Mouse (Mus musculus) gastrocnemius, postnatal 14 days (tissue): Measurements from ENCODE around the gene Selenbp2. TPM values are rescaled to one million over a fixed set of nuclear protein-coding genes. Genes with fewer than 3 reads are reported as not detected.
A peak's percentile ranks its signal among the peaks of the same experiment; 100 is the strongest.
"Not testable (repeated sequence)": the region's sequence is repeated elsewhere in the genome, so short reads cannot be mapped to it uniquely, and the experiment has no call there.

Source experiments
- DNase-seq: peaks from one replicate; pipeline ENCODE4 v3.0.0; 2021; ENCODE audit warnings: mixed read lengths
- intact Hi-C: fragments of 180-260 bp; cut with DNase I; formaldehyde crosslinking; loops from one replicate; pipeline ENCODE4 v1.15.1; 2025; ENCODE audit warnings: low total_unique reads
- long read RNA-seq, 2 experiments: library from polyadenylated mRNA; stranded (forward); transcript quantifications; one replicate each; pipeline ENCODE4 v2.0.0; 2021
- total RNA-seq, 2 experiments: library from RNA; stranded (reverse); gene quantifications; 2 replicates each; pipeline ENCODE4 v1.2.3; 2021

The Selenbp2 gene
- 1 to 10 TPM in 1 of 2 experiments, under 1 TPM in 1; 0.78 to 1.7 TPM for total RNA-seq
- long read RNA-seq, experiment 1 = 0 reads
- long read RNA-seq, experiment 2 = 0 reads

GRCm38 (mm10) chr3:94693329-94693825 lies at the start of gene Selenbp2:
Selenbp2 (plus strand) TSS chr3:94693556.
- DNase-seq = no peak
- intact Hi-C loops = no loop called here

DNA sequence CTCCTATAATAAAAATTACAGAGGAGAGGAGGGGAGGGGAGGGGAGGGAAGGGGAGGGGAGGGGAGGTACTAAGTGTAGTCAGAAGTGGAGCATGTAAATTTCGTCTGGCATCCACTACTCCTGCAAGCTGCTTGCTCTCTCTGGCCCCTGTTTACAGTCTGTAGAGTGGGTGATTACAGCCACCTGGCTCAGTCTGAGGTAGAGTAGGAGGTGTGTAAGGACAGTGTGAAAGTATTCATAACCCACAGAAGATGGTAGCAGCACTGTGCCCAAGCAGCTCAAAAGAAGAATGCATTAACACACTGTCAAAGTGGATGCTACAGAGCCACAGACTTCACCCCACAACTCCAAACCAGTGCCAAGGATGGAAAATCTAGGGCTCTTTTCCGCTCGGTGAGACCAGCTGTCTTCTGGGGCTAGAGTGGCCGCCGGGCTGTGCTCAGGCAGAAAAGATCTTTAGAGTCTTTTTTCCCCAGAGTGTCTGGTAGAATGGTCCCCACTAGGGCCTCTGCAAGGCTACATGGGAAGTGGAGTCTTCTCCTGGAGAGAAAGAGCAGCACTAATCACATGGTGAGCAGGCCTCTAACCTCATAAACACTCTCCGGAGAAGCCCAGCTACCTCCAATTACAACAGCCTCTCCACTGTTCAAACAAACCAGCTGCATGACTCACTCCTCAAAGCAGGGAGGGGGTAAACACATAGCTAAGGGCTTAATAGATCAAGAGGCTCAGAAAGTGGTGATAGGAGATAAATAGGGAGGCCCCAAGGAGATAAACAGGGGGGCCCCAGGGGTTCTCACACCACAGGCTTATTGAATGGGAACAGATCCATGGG lies 44.4 kb upstream of the Selenbp2 start:
- intact Hi-C loops = loop anchor here (10.0 kb wide), 1 partner anchor 86 kb away; no protein-coding TSS in a partner anchor

DNA sequence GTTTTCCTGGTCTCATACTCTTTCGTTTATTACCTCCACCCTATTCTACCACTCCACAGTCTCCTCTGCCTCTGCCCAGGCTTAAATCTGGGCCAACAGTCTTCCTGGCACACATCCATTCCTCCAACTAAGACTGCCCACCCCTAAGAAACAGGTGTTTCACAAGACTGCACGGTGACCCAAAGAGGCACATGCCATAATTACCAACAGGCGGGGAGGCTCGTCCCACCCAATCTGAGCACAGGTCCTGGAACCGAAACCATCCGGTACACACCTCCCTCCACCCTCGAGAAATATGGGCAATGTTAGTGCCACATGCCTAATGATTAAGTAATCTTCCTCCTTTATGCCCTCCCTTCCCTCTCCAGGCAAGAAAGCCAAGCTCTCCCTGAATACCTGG lies 42.9 kb upstream of the Selenbp2 start:
- intact Hi-C loops = no loop called here
- DNase-seq = no peak

More for the DNA sequence above, 44.4 kb upstream of the Selenbp2 start:
- DNase-seq = no peak

GRCm38 (mm10) chr3:94653967-94654366 lies 39.4 kb upstream of the Selenbp2 start:
- intact Hi-C loops, DNase-seq: not testable (repeated sequence)

DNA sequence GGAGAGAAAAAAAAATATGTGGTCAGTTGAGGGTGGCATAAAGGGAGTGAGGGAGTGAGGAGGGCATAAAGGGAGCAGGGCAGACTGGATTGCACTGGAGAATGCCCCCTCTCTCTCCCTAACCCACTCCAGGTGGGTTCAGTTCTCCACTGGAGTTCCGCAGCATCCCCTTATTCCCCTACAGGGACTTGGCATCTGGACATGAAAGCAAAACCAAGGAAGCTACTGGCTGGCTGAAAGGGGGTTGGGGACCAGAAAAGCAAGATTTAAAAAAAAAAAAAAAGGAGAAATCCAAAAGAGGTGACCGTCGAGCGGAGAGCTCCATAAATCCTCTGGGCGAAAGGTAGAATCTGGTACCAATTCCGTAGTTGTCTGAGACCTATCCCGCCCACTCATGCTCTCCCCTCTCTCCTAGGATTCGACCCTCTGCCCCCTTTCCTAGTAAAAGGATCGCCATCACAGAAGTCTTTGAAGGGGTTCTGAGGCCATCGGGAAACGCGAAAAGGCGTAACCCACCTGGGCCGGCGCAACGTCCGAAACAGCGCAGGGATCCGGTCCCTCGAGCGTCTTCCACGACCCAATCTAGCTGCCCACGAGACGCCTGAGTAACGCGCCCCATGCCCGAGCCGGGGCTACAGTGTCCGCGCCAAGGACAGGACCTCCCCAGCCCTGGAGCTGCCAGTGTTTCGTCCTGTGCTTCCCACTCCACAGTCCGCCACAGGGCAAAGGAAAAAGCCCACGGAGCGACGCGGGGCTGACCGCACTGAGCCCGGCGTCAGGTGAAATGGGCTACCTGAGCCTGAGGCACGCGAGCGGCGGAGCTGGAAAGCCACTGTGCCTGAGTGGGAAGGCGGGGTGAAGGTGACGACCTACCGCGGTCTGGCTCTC lies 35.3 kb upstream of the Selenbp2 start:
- intact Hi-C loops, DNase-seq: not testable (repeated sequence)

DNA sequence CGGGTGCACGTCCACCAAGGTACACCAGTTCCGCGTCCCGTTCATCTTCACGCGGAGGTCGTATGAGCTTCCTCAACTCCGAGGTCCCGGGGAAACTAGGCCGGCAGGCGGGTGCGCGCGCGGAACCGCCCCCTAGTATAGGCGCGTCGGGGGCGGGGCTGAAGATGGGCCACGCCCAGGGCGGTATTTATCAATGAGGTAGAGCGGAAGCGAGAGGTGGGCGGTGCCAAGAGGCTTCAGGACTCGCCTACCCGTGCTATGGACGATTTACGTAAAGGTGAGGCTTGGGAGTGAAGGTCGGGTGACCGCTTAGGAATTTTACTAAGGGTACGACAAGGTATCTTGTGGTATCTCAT lies 34.6 kb upstream of the Selenbp2 start, which contains the start of gene Tuft1:
TSS of gene Tuft1 (minus strand) at position 133 of the 356 bp plus-strand sequence.
- peak; percentile 53 for DNase-seq
- intact Hi-C loops = not testable (repeated sequence)

GRCm38 (mm10) chr3:94659142-94659748 lies 34.1 kb upstream of the Selenbp2 start:
- intact Hi-C loops, DNase-seq: not testable (repeated sequence)

DNA sequence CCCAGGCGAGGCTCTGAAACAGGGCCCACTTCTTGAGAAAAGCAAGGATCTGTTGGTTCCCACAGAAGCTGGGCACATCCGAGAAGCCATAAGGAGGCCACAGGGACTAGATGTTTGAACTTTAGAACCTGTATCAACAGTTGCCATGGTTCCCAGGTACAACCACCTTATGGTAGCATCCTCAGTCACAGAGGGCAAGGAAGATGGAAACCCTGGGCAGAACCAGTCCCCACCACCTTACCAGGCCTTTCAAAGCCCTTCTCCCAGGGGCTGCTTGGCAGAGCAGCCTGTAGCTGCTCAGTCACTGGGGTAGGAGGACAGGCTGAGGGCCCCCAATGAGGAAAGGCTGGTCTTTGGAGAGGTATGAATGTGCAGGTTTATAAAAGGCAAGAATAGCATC lies 32.5 kb upstream of the Selenbp2 start:
- DNase-seq, intact Hi-C loops: not testable (repeated sequence)

DNA sequence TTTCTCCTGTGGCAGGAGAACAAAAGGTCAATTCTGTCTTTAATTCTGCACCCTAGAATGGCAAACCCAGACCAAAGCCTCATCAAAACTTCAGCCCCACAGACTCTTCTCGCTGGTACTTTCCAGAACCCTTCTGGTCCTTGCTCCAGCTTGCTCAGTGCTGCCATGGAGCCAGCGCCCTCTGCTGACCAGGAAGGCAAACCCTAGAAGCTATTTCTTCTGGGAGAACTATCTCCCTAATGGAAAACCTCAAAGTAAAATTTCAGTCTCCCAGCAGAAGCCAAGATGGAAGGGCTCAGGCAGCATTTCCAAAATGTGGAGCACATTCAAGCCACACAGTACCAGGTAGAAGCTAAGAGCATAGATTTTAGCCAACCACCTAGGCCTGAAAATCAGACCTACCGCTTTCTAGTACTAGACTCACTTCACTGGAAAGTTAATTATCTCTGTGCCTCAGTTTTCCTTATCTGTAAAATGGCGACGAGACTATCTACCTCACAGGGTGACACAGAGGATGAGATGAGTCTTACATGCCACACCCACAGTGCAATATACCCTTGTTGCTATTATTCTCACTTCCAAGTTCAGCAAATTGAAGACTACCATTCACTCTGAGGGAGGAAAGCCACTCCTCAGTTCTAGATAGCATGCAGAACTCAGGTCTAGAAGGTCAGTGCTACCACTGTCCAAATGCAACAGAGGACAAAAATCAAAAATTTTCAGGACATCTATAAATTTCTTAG lies 28.1 kb upstream of the Selenbp2 start:
- DNase-seq, intact Hi-C loops: not testable (repeated sequence)

DNA sequence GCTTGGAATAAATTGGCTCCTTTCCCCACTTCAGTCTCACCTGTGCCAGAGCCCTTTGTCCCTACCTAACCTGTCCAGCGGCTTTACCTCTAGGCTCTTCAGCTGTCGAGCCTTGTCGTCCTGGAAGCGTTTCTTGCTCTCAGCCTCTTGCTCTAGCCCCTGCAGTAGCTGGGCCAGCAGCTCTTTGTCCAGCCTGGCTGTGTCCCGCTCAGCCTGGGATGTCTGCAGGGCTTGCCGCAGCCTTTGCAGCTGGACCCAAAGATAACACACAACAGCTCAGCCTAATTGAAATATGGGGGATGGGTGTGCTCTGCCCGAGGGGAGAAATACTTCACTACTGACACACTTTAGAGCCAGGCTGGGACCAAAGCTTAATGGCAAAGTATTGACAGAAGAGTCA lies 27.5 kb upstream of the Selenbp2 start:
- intact Hi-C loops = not testable (repeated sequence)

DNA sequence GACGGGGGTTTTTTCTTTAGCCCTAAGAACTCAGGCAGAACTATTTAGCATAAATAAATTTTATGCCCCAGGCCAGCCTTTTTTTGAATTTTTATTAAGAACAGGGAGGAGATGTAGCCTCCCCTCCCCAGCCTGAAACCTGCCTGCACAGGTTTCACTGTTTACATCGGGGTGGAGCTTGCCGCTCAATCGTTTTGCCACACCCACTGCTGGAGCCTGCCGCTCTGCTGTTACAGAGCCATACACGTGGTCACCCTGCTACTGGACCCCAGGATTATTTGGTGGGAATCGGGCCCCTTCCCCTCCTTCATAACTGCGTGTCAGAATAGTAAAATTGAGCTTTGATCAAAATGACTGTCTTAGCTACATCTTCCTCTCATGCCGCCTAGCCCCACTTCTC lies 18.3 kb upstream of the Selenbp2 start:
- intact Hi-C loops, DNase-seq: not testable (repeated sequence)

More for the DNA sequence above, 27.5 kb upstream of the Selenbp2 start:
- DNase-seq = not testable (repeated sequence)

DNA sequence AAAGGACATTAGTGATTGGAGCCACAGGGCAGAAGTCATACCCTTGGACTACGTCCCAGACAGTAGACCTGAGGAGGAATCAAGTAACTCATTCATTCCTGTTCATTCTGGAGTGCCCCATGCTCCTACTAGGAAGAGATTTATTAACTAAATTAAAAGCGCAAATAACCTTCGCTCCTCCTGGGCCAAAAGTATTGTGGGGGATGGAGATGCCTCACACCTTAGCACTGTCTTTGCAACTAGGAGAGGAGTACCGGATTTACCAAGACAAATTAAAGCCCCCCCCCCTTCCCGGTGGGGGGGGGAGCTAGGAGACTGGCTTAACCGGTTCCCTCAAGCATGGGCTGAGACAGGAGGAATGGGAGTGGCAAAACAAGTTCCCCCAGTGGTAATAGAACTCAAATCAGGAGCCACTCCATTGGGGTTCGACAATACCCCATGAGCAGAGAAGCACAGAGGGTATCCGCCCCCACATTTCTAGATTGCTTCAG lies 14.0 kb upstream of the Selenbp2 start:
- no peak for DNase-seq
- intact Hi-C loops = no loop called here

DNA sequence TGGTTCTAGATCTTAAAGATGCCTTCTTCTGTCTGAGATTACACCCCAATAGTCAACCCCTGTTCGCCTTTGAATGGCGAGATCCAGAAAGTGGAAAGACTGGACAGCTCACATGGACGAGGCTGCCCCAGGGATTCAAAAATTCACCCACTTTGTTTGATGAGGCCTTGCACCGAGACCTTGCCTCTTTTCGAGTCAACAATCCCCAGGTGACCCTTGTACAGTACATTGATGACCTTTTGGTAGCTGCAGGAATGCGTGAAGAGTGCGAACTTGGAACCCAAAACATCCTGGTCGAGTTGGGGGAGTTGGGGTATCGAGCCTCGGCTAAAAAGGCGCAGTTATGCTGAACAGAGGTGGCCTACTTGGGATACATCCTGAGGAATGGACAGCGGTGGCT lies 13.3 kb upstream of the Selenbp2 start:
- DNase-seq, intact Hi-C loops: not testable (repeated sequence)

- intact Hi-C loops = no loop called here
- DNase-seq = no peak
Measured at GRCm38 (mm10) chr3:94680783-94681182, 12.6 kb upstream of the Selenbp2 start.

GRCm38 (mm10) chr3:94683646-94684045 lies 9.7 kb upstream of the Selenbp2 start:
- intact Hi-C loops = no loop called here
- DNase-seq = no peak

DNA sequence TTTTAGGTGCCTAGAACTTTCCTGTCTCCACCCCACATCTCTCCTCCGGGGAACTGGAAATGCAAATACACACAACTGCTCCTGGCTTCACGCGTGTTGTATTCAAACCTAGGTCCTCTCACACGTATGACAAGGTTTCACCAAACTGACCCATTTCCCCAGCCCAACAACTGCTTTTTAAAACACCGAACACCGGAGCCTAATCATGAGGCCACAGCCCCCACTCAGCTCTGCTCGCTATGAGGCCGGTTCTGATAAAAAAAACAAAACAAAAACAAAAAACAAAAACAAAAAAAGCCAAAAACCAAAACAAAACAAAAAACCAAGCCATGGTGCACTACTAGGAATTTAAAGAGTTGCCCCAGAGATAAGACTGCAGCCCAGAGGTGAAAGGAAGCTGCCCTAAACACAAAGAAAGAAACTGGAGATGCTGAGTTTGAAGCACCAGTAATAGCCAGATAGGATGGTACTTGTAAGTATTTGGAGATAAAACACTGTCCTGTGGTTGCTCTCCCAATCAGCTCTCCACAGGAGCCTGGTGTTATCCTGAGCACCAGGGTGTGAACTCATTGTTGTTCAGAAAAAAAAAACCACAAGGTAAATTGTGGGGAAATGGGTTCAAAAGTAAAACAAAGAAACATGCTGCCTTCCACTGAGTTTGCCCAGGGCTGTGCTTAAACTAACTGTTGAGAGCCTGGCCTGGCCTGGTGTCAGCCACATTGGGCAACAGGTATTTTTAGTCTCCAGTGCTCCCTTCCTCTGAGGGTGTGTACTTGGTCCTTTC lies 7.2 kb upstream of the Selenbp2 start:
- DNase-seq, intact Hi-C loops: not testable (repeated sequence)

DNA sequence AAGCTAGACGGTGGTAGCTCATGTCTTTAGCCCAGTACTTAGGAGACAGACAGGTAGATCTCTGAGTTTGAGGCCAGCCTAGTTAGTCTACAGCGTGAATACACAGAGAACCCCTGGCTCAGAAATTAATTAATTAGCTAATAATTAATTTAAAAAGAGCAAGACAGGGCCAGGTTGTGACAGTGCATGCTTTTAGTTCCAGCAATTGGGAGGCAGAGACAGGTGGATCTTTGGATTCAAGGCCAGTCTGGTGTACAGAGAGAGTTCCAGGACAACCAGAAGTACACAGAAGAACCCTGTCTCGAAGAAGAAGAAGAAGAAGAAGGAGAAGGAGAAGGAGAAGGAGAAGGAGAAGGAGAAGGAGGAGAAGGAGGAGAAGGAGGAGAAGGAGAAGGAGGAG lies 4.7 kb upstream of the Selenbp2 start:
- intact Hi-C loops, DNase-seq: not testable (repeated sequence)

GRCm38 (mm10) chr3:94689195-94689594 lies 4.2 kb upstream of the Selenbp2 start:
- DNase-seq, intact Hi-C loops: not testable (repeated sequence)
